Mouse (Mus musculus) MEL (cell line): ENCODE measurements around the gene Oca2.

Experiments
- CHD1 ChIP-seq: IDR thresholded peaks from 2 replicates; pipeline ENCODE4 v1.6.1; 2012; ENCODE audit warnings: low read depth, mild to moderate bottlenecking, inconsistent platforms, low read length, improper control_type of control experiment
- CTCF ChIP-seq, 3 experiments: IDR thresholded peaks in 2 of 3; conservative IDR thresholded peaks in 1 of 3; 2 replicates each; pipeline ENCODE4 v1.5.1; 2011 to 2012; ENCODE audit warnings: low read length in 3 of 3, low read depth in 2 of 3, mild to moderate bottlenecking in 2 of 3, improper control_type of control experiment in 1 of 3, inconsistent platforms in 1 of 3, mixed read lengths in 1 of 3, moderate library complexity in 1 of 3; ENCODE audit not compliant: control insufficient read depth in 1 of 3, insufficient read depth in 1 of 3, poor library complexity in 1 of 3, severe bottlenecking in 1 of 3
- GATA1 ChIP-seq: IDR thresholded peaks from 2 replicates; pipeline ENCODE4 v1.6.1; 2011; ENCODE audit warnings: low read depth, low read length, improper control_type of control experiment
- KAT2A ChIP-seq: conservative IDR thresholded peaks from 2 replicates; pipeline ENCODE4 v1.6.1; 2012; ENCODE audit warnings: low read depth, low read length, improper control_type of control experiment, inconsistent platforms
- MAFK ChIP-seq: IDR thresholded peaks from 2 replicates; pipeline ENCODE4 v1.6.1; 2011; ENCODE audit warnings: low read depth, mild to moderate bottlenecking, low read length, improper control_type of control experiment, borderline replicate concordance
- POLR2A ChIP-seq, 2 experiments: IDR thresholded peaks; 2 replicates each; pipeline ENCODE4 v1.6.1; 2011 to 2012; ENCODE audit warnings: low read length in 2 of 2, mild to moderate bottlenecking in 2 of 2, control low read depth in 1 of 2, improper control_type of control experiment in 1 of 2, low read depth in 1 of 2, moderate library complexity in 1 of 2; ENCODE audit not compliant: control insufficient read depth in 1 of 2, insufficient read depth in 1 of 2, poor library complexity in 1 of 2
- TAL1 ChIP-seq: IDR thresholded peaks from 2 replicates; pipeline ENCODE4 v1.6.1; 2012; ENCODE audit warnings: mild to moderate bottlenecking, inconsistent platforms, low read length, moderate library complexity, mixed read lengths
- UBTF ChIP-seq: IDR thresholded peaks from 2 replicates; pipeline ENCODE4 v1.6.1; 2012; ENCODE audit warnings: low read depth, mild to moderate bottlenecking, inconsistent platforms, low read length, improper control_type of control experiment, moderate library complexity, borderline replicate concordance; ENCODE audit not compliant: insufficient read depth
- USF1 ChIP-seq: IDR thresholded peaks from 2 replicates; pipeline ENCODE4 v1.6.1; 2014; ENCODE audit warnings: low read depth, mild to moderate bottlenecking, inconsistent platforms, low read length, improper control_type of control experiment, moderate library complexity
- ZMIZ1 ChIP-seq: IDR thresholded peaks from 2 replicates; pipeline ENCODE4 v1.6.1; 2012; ENCODE audit warnings: low read depth, mild to moderate bottlenecking, inconsistent platforms, low read length, improper control_type of control experiment, moderate library complexity

DNA sequence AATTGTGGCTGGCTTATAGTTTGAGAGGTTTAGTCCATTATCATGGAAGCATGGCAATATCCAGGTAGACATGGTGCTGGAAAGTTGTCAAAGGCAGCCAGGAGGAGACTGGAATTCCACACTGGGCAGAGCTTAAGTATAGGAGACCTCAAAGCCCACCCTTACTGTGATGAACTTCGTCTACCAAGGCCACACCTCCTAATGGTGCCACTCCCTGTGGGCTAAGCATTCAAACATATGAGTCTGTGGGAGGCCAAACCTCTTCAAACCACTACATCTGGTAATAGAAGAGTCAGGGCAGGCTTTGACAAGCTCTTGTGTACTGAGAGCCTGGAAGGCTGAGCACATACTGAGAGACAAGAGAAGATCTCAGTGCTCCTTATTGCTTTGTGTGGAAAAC, 260.2 kb downstream of the Oca2 start:
- no peak for TF ChIP-seq UBTF
- TF ChIP-seq KAT2A, result no peak
- no peak for TF ChIP-seq CTCF (IDR thresholded peaks at IDR 0.05 in 2 of 3, conservative IDR thresholded peaks at IDR 0.05 in 1 of 3; ENCODE audit: control insufficient read depth in 1 of 3, insufficient read depth in 1 of 3, low read depth in 2 of 3, low read length in 3 of 3, poor library complexity in 1 of 3, severe bottlenecking in 1 of 3)
- TF ChIP-seq CHD1, result no peak
- TF ChIP-seq USF1, result no peak
- TF ChIP-seq POLR2A (IDR thresholded peaks at IDR 0.05; ENCODE audit: control insufficient read depth in 1 of 2, insufficient read depth in 1 of 2, low read depth in 1 of 2, low read length in 2 of 2, poor library complexity in 1 of 2), result no peak
- TF ChIP-seq MAFK, result no peak
- no peak for TF ChIP-seq TAL1
- TF ChIP-seq GATA1, result no peak
- TF ChIP-seq ZMIZ1, result no peak
